Mouse (Mus musculus) ovary, adult 18-20 months (tissue): ENCODE measurements around the gene Psat1.

ENCODE experiments used
- DNase-seq: peaks from one replicate; pipeline ENCODE4 v3.0.0; 2022; ENCODE audit warnings: low spot score, mixed read lengths

Gene Psat1

DNA sequence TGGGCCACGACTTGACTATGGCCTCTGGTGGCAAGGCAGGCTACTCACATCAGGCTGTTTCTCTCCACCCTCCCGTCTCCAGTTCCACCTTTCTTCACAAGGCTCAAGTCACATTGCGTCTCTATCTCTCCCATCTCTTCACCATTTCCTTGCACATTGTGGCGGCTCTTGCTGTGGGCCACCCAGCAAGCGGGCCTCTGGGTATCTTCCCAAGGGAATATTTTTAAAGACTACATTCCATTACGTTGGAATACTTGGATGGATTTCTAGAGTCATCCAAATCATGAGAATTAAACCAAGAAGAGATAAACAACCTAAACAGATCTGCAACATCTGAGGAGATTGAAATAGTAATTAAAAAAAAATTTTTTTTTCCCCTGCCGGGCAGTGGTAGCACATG, at the start of gene Psat1:
Gene Psat1, minus strand, starts transcription at position 101 of the 400 bp plus-strand sequence.
- no peak for DNase-seq

DNA sequence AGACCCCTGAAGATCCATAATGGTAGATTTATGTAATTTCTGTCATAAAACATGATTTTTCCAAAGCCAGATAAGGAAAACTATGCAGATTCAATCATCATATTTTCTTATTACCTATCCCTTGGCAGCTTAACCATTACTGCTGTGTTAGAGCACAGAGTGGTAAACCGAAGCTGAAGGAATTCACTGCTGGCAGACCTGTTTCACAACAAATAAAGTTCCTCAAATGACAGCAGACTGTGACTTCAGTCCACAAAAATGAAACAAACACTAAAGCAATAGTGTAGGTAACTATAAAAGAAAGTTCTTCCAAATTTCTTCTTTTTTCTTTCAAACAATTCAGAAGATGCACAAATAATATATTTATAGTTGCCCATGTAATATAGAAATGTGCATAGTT, 43.0 kb upstream of the Psat1 start:
- no peak for DNase-seq

GRCm38 (mm10) chr19:15985172-15985713, 38.1 kb upstream of the Psat1 start:
- no peak for DNase-seq

GRCm38 (mm10) chr19:15984449-15985171, 37.5 kb upstream of the Psat1 start, which contains the start of gene Cep78:
Cep78 (minus strand) TSS chr19:15984989.
- DNase-seq = peak; percentile 85

DNA sequence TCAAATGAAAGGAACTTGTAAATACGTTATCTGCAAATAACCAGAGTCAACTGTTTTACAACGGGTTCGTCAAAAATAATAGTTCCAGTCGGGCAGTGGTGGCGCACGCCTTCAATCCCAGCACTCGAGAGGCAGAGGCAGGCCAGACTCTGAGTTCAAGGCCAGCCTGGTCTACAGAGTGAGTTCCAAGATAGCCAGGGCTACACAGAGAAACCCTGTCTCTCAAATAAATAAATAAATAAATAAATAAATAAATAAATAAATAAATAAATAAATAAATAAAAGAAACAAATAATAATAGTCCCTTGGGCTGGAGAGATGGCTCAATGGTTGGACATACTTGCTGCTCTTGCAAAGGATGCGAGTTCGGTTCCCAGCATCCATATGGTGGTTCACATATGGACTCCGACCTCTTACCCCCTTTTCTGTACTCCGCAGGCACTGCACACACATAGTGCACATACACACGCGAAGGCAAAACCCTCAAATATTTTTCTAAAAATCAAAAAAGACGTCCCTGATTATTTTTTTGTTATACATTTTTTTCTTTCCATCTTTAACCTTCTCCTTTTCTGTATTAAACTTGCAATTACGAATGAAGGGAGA, 36.7 kb upstream of the Psat1 start:
- DNase-seq = no peak

GRCm38 (mm10) chr19:15982926-15983738, 36.0 kb upstream of the Psat1 start:
- DNase-seq = no peak

- no peak for DNase-seq
Measured at GRCm38 (mm10) chr19:15981861-15982260, 34.7 kb upstream of the Psat1 start.

DNA sequence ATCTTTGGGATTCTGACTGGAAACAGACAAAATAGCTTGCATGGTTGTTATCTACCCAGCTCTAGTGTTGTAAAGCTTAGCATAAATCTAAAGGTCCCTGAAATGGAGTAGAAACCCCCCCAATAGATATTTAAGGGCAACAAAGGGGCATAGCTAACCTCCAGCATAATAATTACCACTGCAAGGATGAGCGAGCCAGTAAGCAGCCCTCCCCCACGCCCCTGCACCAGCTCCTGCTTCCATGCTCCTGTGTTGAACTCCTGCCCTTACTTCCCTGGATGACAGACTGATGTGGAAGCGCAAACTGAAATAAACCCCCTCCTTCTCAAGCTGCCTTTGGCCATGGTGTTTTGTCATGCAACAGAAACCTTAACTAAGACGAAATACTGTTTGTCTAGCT, 26.2 kb upstream of the Psat1 start:
- no peak for DNase-seq

GRCm38 (mm10) chr19:15965082-15965481, 17.9 kb upstream of the Psat1 start:
- DNase-seq = no peak

GRCm38 (mm10) chr19:15964533-15964932, 17.4 kb upstream of the Psat1 start:
- DNase-seq = no peak

DNA sequence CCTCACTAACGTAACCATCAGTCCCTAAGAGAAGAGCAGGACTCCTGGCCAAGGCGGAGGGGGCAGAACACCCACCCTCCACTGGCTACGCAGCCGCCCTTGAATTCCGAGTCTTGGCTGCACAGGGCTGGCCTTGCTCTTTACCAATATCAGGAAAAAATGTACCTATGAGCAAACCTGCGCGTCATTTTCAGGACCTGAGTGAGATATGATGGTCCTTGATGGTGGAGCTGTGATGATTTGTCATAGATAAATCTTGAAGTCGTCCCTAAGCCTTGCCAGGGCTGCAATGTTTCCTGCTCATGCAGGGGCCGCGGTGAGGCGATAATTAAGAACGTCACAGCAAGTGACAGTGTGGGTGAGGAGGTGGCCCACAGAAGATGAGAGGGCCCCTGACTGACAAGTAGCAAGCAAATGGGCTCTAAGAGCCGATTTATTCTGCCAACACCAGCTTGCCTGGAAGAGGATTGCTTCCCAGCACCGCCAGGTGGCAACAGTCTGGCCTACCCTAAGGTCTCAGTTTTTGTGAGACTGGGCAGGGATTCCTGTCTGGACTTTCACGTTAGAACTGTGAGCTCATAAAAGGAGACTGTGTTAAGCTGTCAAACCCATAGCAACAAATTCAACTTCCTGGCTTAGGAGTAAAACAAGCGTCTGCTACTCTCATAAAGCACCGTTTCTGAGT, 16.0 kb upstream of the Psat1 start:
- no peak for DNase-seq

- DNase-seq = no peak
Measured at GRCm38 (mm10) chr19:15962313-15962712, 15.2 kb upstream of the Psat1 start.

GRCm38 (mm10) chr19:15950225-15950624, 3.1 kb upstream of the Psat1 start:
- no peak for DNase-seq

- DNase-seq = no peak
Measured at GRCm38 (mm10) chr19:15948867-15949266, 1.7 kb upstream of the Psat1 start.

GRCm38 (mm10) chr19:15948426-15948825, 1.3 kb upstream of the Psat1 start:
- no peak for DNase-seq

DNA sequence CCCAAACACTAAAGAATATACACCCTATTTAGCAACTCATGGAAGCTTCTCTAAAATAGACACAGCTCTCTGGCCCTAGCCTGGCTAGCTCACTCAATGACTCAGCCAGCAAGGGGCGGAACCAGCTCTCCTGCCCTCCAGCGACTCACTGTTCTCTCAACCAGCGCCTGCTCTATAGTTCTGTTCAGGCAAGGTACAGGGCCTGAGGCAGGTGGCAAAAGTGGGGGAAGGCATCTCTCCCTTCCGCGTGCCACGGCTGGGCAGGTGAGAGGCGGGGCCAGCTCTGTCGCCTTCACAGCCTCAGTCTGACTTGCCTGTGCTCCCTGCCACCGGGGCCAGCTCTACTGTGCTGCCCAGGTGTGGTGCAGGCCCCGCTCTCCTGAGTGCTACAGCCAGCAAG, 474 bp downstream of the Psat1 start:
- no peak for DNase-seq

- no peak for DNase-seq
Measured at GRCm38 (mm10) chr19:15943117-15943423, 4.1 kb downstream of the Psat1 start.

DNA sequence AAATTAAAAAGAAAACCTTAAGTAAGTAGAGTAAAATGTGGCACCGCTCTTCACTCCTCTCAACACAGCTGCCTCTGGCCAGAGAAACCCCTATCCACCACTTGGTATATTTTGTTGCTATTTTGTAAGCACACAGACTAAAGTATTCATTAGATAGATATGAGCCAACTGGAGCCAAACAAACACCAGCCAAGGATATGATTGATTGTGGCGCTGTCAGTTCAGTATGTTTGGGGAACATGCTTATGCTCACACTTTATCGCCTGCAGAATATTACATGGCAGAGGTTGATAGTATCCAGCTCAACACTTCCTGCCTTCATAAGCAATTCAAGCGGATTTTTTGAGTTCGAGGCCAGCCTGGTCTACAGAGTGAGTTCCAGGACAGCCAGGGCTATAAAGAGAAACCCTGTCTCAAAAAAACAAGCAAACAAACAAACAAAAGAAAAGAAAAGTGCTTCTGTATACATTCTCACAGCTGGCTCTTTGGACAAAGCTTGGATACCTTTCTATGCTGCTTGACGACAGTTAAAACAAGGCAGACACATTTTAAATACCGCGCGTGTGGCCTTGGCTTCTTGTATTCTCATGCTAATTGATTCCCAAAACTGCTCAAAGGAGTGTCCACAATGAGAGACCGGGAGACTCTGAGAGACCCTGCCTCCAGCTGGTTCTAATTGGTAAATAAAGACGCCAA, 4.6 kb downstream of the Psat1 start:
- no peak for DNase-seq

GRCm38 (mm10) chr19:15941399-15941798, 5.7 kb downstream of the Psat1 start:
- no peak for DNase-seq

DNA sequence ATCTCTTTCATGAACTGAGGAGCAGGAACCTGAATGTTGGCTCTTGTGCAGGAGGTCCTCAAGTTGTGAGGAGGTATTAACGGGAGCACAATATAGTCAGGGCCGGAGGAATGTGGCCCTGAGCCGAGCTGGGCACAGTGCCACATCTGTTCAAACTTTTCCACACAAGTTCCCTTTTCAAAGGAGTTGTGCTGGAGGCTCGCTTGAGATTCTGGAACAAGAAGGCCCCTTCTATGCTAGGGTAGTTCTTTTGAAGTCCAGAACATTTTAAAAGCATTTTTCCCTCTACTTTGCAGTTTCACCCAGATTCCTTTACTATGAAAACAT, 21.5 kb downstream of the Psat1 start:
- peak; percentile 69 for DNase-seq

GRCm38 (mm10) chr19:15924866-15925718, 22.0 kb downstream of the Psat1 start:
- DNase-seq = peak; percentile 79
